Mouse (Mus musculus) spleen, embryonic (tissue): Measurements from ENCODE around the gene Eif3c.

ENCODE experiments used
- CTCF ChIA-PET: fragments of 350-600 bp; sonication (Branson Sonifier 250); formaldehyde crosslinking; loops from one replicate; lab custom pipeline; 2022; lab: Charles Lee

Eif3c gene

GRCm38 (mm10) chr7:126556635-126557034, 9.6 kb downstream of the Eif3c start:
- CTCF ChIA-PET, result no interaction called here

- CTCF ChIA-PET, result no interaction called here
Observed at GRCm38 (mm10) chr7:126554796-126555195, 11.4 kb downstream of the Eif3c start.

GRCm38 (mm10) chr7:126545631-126546030, 20.6 kb downstream of the Eif3c start:
- CTCF ChIA-PET, result no interaction called here

- CTCF ChIA-PET, result interaction anchor here (0.7 kb wide), 1 partner anchor 215 kb away, joined by 4 read pairs; no protein-coding TSS in a partner anchor
Observed at GRCm38 (mm10) chr7:126541661-126542060, 24.6 kb downstream of the Eif3c start.

- CTCF ChIA-PET, result interaction anchor here (0.5 kb wide), 1 partner anchor 23 kb away, joined by 4 read pairs; no protein-coding TSS in a partner anchor
Observed at GRCm38 (mm10) chr7:126537820-126538585, 28.2 kb downstream of the Eif3c start.

GRCm38 (mm10) chr7:126536466-126536865, 29.7 kb downstream of the Eif3c start:
- CTCF ChIA-PET, result no interaction called here

GRCm38 (mm10) chr7:126535766-126536165, 30.4 kb downstream of the Eif3c start:
- CTCF ChIA-PET, result no interaction called here

- CTCF ChIA-PET, result no interaction called here
Observed at GRCm38 (mm10) chr7:126533434-126533833, 32.8 kb downstream of the Eif3c start.

- CTCF ChIA-PET, result interaction anchor here (1.5 kb wide), 1 partner anchor 47 kb away, joined by 4 read pairs; no protein-coding TSS in a partner anchor
Observed at GRCm38 (mm10) chr7:126528166-126528577, 38.0 kb downstream of the Eif3c start.

- CTCF ChIA-PET, result no interaction called here
Observed at GRCm38 (mm10) chr7:126523316-126523715, 42.9 kb downstream of the Eif3c start.

- CTCF ChIA-PET, result interaction anchor here (0.7 kb wide), 1 partner anchor 46 kb away, joined by 4 read pairs; no protein-coding TSS in a partner anchor
Observed at GRCm38 (mm10) chr7:126519513-126519912, 46.7 kb downstream of the Eif3c start.

- CTCF ChIA-PET, result interaction anchor here (0.6 to 0.7 kb wide), 3 partner anchors 153 to 940 kb away, joined by 4 read pairs; no protein-coding TSS in a partner anchor
Observed at GRCm38 (mm10) chr7:126518261-126518941, 47.8 kb downstream of the Eif3c start.

- CTCF ChIA-PET, result no interaction called here
Observed at GRCm38 (mm10) chr7:126511287-126511686, 54.9 kb downstream of the Eif3c start.

- CTCF ChIA-PET, result no interaction called here
Observed at GRCm38 (mm10) chr7:126507126-126507778, 59.0 kb downstream of the Eif3c start.

GRCm38 (mm10) chr7:126504913-126505312, 61.3 kb downstream of the Eif3c start:
- CTCF ChIA-PET, result interaction anchor here (0.7 kb wide), 1 partner anchor 29 kb away, joined by 10 read pairs; the partner anchor contains the start of gene Sh2b1

GRCm38 (mm10) chr7:126503273-126503878, 62.8 kb downstream of the Eif3c start, which contains the start of gene Atxn2l:
Gene Atxn2l, minus strand, starts transcription at chr7:126503437.
- CTCF ChIA-PET, result no interaction called here

GRCm38 (mm10) chr7:126502751-126503150, 63.5 kb downstream of the Eif3c start:
- CTCF ChIA-PET, result no interaction called here

- CTCF ChIA-PET, result interaction anchor here (0.7 kb wide), 1 partner anchor 106 kb away, joined by 3 read pairs; no protein-coding TSS in a partner anchor
Observed at GRCm38 (mm10) chr7:126502023-126502741, 64.0 kb downstream of the Eif3c start.

- CTCF ChIA-PET, result interaction anchor here (0.7 kb wide), 1 partner anchor 107 kb away, joined by 3 read pairs; no protein-coding TSS in a partner anchor
Observed at GRCm38 (mm10) chr7:126501684-126502022, 64.6 kb downstream of the Eif3c start.

- CTCF ChIA-PET, result no interaction called here
Observed at GRCm38 (mm10) chr7:126499416-126499815, 66.8 kb downstream of the Eif3c start.

- CTCF ChIA-PET, result no interaction called here
Observed at GRCm38 (mm10) chr7:126497966-126498365, 68.2 kb downstream of the Eif3c start.
